Mouse (Mus musculus) spleen, adult 18-20 months (tissue): ENCODE measurements around the gene Msrb1.
"Not testable (repeated sequence)": the region's sequence is repeated elsewhere in the genome, so short reads cannot be mapped to it uniquely, and the experiment has no call there.

Experiments
- DNase-seq, 2 experiments: peaks; one replicate each; pipeline ENCODE4 v3.0.0; 2022; ENCODE audit warnings: mixed read lengths in 2 of 2

The Msrb1 gene

GRCm38 (mm10) chr17:24736330-24737051, at the start of gene Msrb1:
Gene Msrb1 (plus strand): TSS chr17:24736642.
- DNase-seq, result peak; percentile 90 to 93

DNA sequence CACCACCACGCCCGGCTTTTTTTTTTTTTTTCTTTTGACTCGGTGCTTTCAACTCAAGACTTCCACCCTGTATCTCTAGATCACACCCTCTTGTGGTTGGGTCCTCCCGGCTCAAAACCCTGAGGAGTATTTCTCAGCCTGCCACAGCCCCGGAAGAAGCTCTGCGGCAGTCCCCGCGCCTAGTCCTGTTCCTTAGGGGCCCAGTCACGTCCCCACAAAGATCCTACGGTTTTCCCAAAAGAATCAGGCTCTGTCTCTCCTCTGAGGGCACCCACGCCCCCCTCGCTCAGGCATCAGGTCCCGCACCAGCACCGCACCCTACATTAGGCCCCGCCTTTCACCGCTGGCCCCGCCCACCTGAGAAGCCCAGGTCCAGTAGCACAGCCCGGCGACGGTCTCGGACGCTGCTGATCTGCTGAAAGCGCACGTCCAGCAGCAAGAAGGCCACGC, 49.3 kb upstream of the Msrb1 start:
- peak; percentile 43 to 65 for DNase-seq

DNA sequence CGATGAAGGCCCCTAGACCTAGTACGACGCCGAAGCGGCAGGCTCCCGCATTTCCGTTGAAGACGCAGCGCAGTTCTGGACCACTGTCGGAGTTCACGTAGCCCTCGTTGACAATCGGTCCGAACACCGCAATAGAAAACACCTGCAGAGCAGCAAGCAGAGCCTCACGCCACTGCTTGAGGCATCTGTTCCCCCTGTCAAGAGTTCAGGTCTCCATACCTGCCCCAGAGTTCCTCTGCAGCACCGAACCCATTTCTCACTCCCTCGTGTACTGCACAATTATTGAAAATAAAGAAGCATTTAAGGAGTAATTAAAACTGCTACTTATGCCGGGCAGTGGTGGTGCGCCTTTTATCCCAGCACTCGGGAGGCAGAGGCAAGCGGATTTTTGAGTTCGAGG, 48.8 kb upstream of the Msrb1 start:
- no peak for DNase-seq

GRCm38 (mm10) chr17:24689251-24690081, 47.0 kb upstream of the Msrb1 start, which contains the start of gene Syngr3:
Gene Syngr3 (minus strand): TSS chr17:24689955.
- no peak for DNase-seq

DNA sequence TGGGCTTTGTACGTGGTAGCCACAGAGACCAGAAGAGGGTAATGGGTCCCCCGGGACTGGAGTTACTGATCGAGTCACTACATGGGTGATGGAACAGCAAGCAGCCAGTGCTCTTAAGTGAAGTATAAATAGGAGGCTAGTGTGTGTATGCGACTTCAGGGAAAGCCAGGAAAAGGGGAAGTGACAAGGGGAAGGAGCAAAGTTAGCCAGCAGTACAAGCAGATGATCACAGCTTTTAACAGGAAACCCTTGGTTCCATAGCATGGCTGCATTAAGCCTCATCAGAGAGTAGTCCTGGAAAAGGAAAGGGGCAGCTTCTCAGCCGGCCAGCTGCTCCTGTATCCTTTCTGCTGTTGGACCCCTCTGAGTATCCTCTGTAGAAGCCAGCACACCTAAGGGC, 44.1 kb upstream of the Msrb1 start:
- no peak for DNase-seq

GRCm38 (mm10) chr17:24695326-24696010, 41.0 kb upstream of the Msrb1 start:
- DNase-seq, result no peak

GRCm38 (mm10) chr17:24696011-24696697, 40.3 kb upstream of the Msrb1 start, which contains the start of the genes Gfer and Noxo1:
Gene Gfer (minus strand): TSS chr17:24696156.
Gene Noxo1 (plus strand): TSS chr17:24696234.
- peak; percentile 81 to 85 for DNase-seq

DNA sequence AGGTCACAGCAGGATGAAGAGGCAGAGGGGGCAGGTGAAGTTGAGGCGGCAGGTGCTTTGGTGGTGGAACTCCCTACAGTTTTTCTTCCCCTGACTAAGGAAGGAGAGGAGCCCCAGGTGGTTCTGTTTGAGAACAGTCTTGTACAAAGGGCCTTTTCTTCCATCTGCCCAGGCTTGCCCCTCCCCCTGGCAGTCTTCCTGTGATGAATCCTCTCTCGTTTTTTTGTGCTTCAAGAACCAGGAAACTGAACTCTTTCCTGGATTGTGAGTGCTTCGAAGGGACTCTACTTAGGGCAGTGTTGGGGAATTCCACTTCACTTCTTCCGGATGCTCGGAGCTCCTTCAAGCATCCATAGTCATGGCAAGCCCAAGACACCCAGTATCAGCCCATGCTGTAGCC, 38.5 kb upstream of the Msrb1 start:
- DNase-seq, result no peak

- DNase-seq, result no peak
Measured at GRCm38 (mm10) chr17:24698715-24699114, 37.7 kb upstream of the Msrb1 start.

- no peak for DNase-seq
Measured at GRCm38 (mm10) chr17:24699473-24699872, 37.0 kb upstream of the Msrb1 start.

- no peak for DNase-seq
Measured at GRCm38 (mm10) chr17:24701251-24701650, 35.2 kb upstream of the Msrb1 start.

DNA sequence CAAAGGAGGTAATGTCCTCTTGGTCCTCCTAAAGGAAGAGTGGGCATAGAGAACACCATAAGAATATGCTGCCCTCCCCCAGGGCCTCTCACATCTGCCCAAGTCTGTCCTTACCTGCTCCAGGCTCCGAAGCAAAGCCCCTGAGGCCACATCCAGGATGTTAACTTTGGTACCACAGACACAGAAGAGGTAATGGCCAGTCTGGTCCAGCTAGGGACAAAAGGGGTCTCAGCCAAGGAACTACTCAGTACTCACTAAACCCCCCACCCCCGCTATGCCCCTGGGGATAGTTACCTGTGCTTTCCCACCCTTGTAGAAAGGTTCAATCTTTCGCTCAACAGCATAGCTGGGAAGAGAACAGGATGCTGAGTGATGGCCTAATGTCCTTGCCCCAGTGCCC, 30.6 kb upstream of the Msrb1 start:
- DNase-seq, result no peak

GRCm38 (mm10) chr17:24706982-24707800, 29.3 kb upstream of the Msrb1 start, which contains the start of gene Tbl3:
Gene Tbl3 (minus strand): TSS chr17:24707660.
- DNase-seq, result peak; percentile 79 to 91

DNA sequence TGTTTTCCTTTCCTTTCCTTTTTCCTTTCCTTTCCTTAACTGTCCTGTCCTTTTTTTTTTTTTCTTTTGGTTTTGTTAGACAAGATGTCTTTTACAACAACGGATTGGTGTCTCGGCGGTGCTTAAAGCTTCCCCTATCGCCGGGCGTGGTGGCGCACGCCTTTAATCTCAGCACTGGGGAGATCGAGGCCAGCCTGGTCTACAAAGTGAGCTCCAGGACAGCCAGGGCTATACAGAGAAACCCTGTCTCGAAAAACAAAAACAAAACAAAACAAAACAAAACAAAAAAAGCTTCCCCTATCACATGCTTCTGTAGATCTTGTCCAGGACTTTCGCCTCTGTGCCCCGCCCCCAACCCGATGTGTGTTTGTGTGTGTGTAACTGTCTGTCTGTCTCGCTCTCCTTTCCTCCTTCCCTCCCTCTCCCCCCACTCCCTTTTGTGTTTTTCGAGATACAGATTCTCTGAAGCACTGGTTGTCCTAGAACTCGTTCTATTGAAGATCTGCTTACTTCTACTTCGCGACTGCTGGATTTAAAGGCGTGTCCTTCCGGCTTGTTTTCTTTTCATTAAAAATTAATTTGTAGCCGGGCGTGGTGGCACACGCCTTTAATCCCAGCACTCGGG, 28.5 kb upstream of the Msrb1 start:
- DNase-seq, result no peak

DNA sequence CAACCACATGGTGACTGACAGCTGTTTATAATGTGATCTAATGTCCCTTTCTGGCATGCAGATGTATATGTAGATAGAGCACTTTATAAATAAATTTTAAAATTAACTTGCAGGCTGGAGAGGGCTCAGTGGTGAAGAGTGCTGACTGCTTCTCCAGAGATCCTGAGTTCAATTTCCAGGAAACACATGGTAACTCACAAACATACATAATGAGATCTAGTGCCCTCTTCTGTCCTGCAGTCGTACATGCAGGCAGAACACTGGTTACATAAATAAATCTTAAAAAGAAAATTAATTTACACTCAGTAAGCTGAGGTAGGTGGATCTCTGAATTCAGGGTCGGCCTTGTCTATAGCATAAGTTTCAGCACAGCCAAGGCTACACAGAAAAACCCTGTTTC, 27.8 kb upstream of the Msrb1 start:
- no peak for DNase-seq

DNA sequence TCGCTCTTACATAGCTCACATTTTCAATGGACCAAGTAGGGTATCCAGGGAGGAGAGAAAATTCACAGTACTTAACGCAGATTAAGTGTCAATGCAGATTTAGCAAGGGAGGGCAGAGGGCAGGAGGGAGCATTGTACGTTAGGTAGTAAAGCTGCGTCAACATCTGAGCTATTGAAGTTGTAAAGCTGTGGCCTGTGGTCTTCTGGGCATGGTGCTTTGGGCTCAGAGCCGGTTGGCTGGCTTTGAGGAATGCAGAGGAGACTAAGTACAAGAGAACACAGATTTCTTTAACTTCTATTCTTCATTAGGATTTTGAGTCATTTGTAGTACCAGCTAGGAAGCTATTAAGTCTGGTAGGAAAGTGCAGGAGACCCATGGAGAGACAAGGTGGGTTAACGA, 20.9 kb upstream of the Msrb1 start:
- DNase-seq, result no peak

- no peak for DNase-seq
Measured at GRCm38 (mm10) chr17:24716166-24716682, 20.2 kb upstream of the Msrb1 start.

GRCm38 (mm10) chr17:24717943-24718342, 18.5 kb upstream of the Msrb1 start, which contains the start of the genes Rnf151 and Rps2:
Gene Rnf151 (minus strand): TSS chr17:24718063.
Gene Rps2 (plus strand): TSS chr17:24718116.
- DNase-seq, result no peak

DNA sequence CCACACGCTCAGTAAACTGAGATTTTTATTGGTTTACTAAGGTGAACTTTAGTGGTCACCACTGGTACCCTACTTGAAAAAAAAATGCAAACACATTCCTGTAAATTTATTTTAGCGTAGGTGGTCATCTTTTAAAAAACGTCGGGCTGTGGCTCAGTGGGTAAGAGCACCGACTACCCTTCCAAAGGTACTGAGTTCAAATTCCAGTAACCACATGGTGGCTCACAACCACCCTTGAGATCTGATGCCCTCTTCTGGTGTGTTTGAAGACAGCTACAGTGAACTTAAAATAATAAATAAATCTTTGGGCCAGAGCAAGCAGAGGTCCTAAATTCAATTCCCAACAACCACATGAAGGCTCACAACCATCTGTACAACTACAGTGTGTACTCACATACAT, 17.5 kb upstream of the Msrb1 start:
- not testable (repeated sequence) for DNase-seq

DNA sequence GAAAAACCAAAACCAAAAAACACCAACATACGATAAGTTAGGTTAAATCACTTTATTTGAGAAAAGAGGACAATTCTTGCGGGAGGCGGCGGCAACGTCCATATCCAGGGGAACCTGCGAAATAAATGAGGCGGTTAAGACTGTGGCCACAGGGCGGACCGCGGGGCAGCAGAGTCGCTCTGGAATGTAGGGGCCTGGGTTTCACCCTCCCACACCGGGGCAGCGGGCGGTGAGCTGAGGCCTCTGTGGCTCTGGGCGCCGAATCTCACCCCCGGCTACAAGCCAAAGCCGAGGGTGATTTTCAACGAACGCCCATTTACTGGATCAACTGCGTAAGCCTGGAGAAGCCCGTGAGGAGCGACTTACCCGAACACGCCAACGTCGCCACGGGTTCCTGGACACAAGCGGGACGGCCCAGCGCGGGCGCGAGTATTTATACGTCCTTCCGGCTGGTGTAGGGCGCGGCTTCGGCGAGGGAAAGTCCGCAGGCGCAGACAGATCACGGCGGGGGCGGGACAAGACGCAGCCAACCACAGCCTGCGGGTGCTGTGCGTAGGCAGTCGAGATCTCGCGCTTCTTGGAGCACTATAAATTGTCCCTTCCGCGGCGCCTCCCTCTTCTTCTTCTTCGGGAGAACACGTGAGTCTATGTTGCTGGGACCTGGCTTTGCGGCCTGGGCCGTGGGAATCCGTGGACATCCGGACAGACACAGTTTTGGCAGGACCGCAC, 16.8 kb upstream of the Msrb1 start:
- peak; percentile 96 for DNase-seq
